Mouse (Mus musculus): ENCODE measurements around the gene Stat4.

DNA sequence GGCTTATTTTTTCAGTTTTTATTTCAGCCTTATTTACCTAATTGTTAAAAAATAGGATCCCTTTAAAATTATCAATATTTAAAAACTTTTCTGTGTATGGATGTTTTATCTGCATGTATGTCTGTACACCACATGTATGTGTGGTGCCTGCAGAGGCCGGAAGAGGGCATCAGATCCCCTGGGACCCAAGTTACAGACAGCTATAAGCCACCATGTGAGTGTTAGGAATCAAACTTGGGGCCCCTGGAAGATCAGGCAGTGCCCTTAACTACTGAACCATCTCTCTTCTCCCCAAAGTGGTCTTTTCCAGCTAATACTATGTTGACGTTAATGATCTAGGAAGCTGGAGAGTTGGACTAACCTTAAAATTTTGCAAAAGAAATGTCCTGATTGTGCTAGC, 160.5 kb downstream of the Stat4 start:
- TF ChIP-seq POLR2A (IDR thresholded peaks at IDR 0.05; ENCODE audit: low read depth, low read length) (no peak), CTCF (IDR thresholded peaks at IDR 0.05; ENCODE audit: extremely low read depth, insufficient read length, insufficient replicate concordance, low read depth, low read length) (no peak)

Data from small intestine, adult 2 months (tissue).